Mouse (Mus musculus) left cerebral cortex, adult 18-20 months (tissue): ENCODE data around the gene 1700001C19Rik. TPM values are rescaled to one million over a fixed set of nuclear protein-coding genes. Genes with fewer than 3 reads are reported as not detected.
A peak's percentile ranks its signal among the peaks of the same experiment; 100 is the strongest.
"Not testable (repeated sequence)": the region's sequence is repeated elsewhere in the genome, so short reads cannot be mapped to it uniquely, and the experiment has no call there.

Source experiments
- DNase-seq, 2 experiments: peaks; one replicate each; pipeline ENCODE4 v3.0.0; 2021 to 2022; ENCODE audit warnings: low spot score in 2 of 2, mixed read lengths in 1 of 2
- total RNA-seq, 2 experiments: library from RNA; stranded (reverse); gene quantifications; 2 replicates each; pipeline ENCODE4 v1.2.3; 2021

The 1700001C19Rik gene
- total RNA-seq, 2 experiments from 2014 or later, result 0.21 TPM; not detected in 1

GRCm38 (mm10) chr17:47438611-47439010, 1.4 kb upstream of the 1700001C19Rik start:
- no peak for DNase-seq

GRCm38 (mm10) chr17:47436156-47436906, 845 bp downstream of the 1700001C19Rik start, which contains the start of gene AI661453:
TSS of gene AI661453 (plus strand) at chr17:47436615.
- no peak for DNase-seq

- DNase-seq, result no peak
These were observed 6.4 kb downstream of the 1700001C19Rik start for GRCm38 (mm10) chr17:47430815-47431214.

- no peak for DNase-seq
These were observed 8.3 kb downstream of the 1700001C19Rik start for GRCm38 (mm10) chr17:47428831-47429304.

GRCm38 (mm10) chr17:47427316-47427715, 9.9 kb downstream of the 1700001C19Rik start:
- no peak for DNase-seq

- DNase-seq, result no peak
These were observed 13.0 kb downstream of the 1700001C19Rik start for GRCm38 (mm10) chr17:47424186-47424585.

GRCm38 (mm10) chr17:47422616-47423015, 14.6 kb downstream of the 1700001C19Rik start:
- not testable (repeated sequence) for DNase-seq

- no peak for DNase-seq
These were observed 15.6 kb downstream of the 1700001C19Rik start for GRCm38 (mm10) chr17:47421566-47421965.

- no peak for DNase-seq
These were observed 17.0 kb downstream of the 1700001C19Rik start for GRCm38 (mm10) chr17:47420195-47420594.

- peak in 1 of 2 experiments; percentile 12 for DNase-seq
These were observed 27.0 kb downstream of the 1700001C19Rik start for GRCm38 (mm10) chr17:47409897-47410861.

- peak; percentile 29 to 62 for DNase-seq
These were observed 28.6 kb downstream of the 1700001C19Rik start for GRCm38 (mm10) chr17:47408558-47408898.

- DNase-seq, result no peak
These were observed 29.2 kb downstream of the 1700001C19Rik start for GRCm38 (mm10) chr17:47407717-47408557.

GRCm38 (mm10) chr17:47400451-47400850, 36.7 kb downstream of the 1700001C19Rik start, which contains the start of gene Guca1a:
TSS of gene Guca1a (minus strand) at chr17:47400584.
- no peak for DNase-seq

GRCm38 (mm10) chr17:47399091-47399490, 38.1 kb downstream of the 1700001C19Rik start:
- no peak for DNase-seq

- DNase-seq, result no peak
These were observed 41.7 kb downstream of the 1700001C19Rik start for GRCm38 (mm10) chr17:47395376-47395913.

GRCm38 (mm10) chr17:47394223-47394869, 42.8 kb downstream of the 1700001C19Rik start:
- DNase-seq, result no peak

- no peak for DNase-seq
These were observed 50.5 kb downstream of the 1700001C19Rik start for GRCm38 (mm10) chr17:47386649-47387048.

GRCm38 (mm10) chr17:47385145-47385544, 52.0 kb downstream of the 1700001C19Rik start, which contains the start of gene Guca1b:
TSS of gene Guca1b (plus strand) at chr17:47385393.
- no peak for DNase-seq

- no peak for DNase-seq
These were observed 53.1 kb downstream of the 1700001C19Rik start for GRCm38 (mm10) chr17:47384064-47384463.

- no peak for DNase-seq
These were observed 53.9 kb downstream of the 1700001C19Rik start for GRCm38 (mm10) chr17:47383266-47383665.
